Mouse (Mus musculus): ENCODE results near the gene Bmx.

Gene Bmx

GRCm38 (mm10) chrX:164173880-164174279 lies 84.1 kb downstream of the Bmx start:
- no peak for DNase-seq

- DNase-seq: no peak
These were observed 87.0 kb downstream of the Bmx start for GRCm38 (mm10) chrX:164171034-164171433.

GRCm38 (mm10) chrX:164164681-164165080 lies 93.3 kb downstream of the Bmx start:
- no peak for DNase-seq

- DNase-seq: no peak
These were observed 103.4 kb downstream of the Bmx start for GRCm38 (mm10) chrX:164154594-164154993.

GRCm38 (mm10) chrX:164153606-164154005 lies 104.4 kb downstream of the Bmx start:
- DNase-seq: no peak

- DNase-seq: no peak
These were observed 105.3 kb downstream of the Bmx start for GRCm38 (mm10) chrX:164152703-164153102.

GRCm38 (mm10) chrX:164145463-164146250 lies 112.3 kb downstream of the Bmx start:
- DNase-seq: no peak

Data from right cerebral cortex, postnatal 25 days (tissue).